Mouse (Mus musculus) adrenal gland, postnatal 14 days (tissue): ENCODE data around the gene Tcap. TPM values are rescaled to one million over a fixed set of nuclear protein-coding genes. Genes with fewer than 3 reads are reported as not detected.

Source experiments
- DNase-seq: peaks from one replicate; pipeline ENCODE4 v3.0.0; 2021; ENCODE audit warnings: mixed read lengths
- long read RNA-seq, 2 experiments: library from polyadenylated mRNA; stranded (forward); transcript quantifications; one replicate each; pipeline ENCODE4 v2.0.0; 2021
- total RNA-seq: library from RNA; stranded (reverse); gene quantifications from 2 replicates; pipeline ENCODE4 v1.2.3, GENCODE M21; 2021

Tcap gene
- 0.48 and 0.53 TPM in 2 replicates for total RNA-seq
- long read RNA-seq, experiment 1, partial matches to known transcripts: 0 of 1 reads
- long read RNA-seq, experiment 1, other reads (novel, unspliced or antisense): 0 of 1 reads
- long read RNA-seq, experiment 2, partial matches to known transcripts: 0 of 1 reads
- long read RNA-seq, experiment 2, other reads (novel, unspliced or antisense): 0 of 1 reads

GRCm38 (mm10) chr11:98383261-98384030 lies at the start of gene Tcap:
TSS of gene Tcap (plus strand) at chr11:98383811.
- no peak for DNase-seq

GRCm38 (mm10) chr11:98333981-98334741 lies 49.5 kb upstream of the Tcap start:
- no peak for DNase-seq

GRCm38 (mm10) chr11:98335250-98335649 lies 48.4 kb upstream of the Tcap start:
- no peak for DNase-seq

- no peak for DNase-seq
Measured at GRCm38 (mm10) chr11:98336245-98337107, 47.1 kb upstream of the Tcap start.

GRCm38 (mm10) chr11:98338507-98338961 lies 45.1 kb upstream of the Tcap start:
- peak; percentile 65 for DNase-seq

- DNase-seq: no peak
Measured at GRCm38 (mm10) chr11:98339071-98339501, 44.5 kb upstream of the Tcap start.

- no peak for DNase-seq
Measured at GRCm38 (mm10) chr11:98339679-98340287, 43.8 kb upstream of the Tcap start.

GRCm38 (mm10) chr11:98340597-98340996 lies 43.0 kb upstream of the Tcap start:
- no peak for DNase-seq

GRCm38 (mm10) chr11:98341174-98341573 lies 42.4 kb upstream of the Tcap start:
- no peak for DNase-seq

GRCm38 (mm10) chr11:98342000-98342945 lies 41.3 kb upstream of the Tcap start:
- DNase-seq: peak; percentile 94

- peak; percentile 87 for DNase-seq
Measured at GRCm38 (mm10) chr11:98345253-98345652, 38.4 kb upstream of the Tcap start.

GRCm38 (mm10) chr11:98346168-98346567 lies 37.4 kb upstream of the Tcap start:
- DNase-seq: no peak

GRCm38 (mm10) chr11:98347385-98348082 lies 36.1 kb upstream of the Tcap start:
- no peak for DNase-seq

- peak; percentile 76 for DNase-seq
Measured at GRCm38 (mm10) chr11:98348083-98348961, 35.3 kb upstream of the Tcap start, which contains the start of gene Ppp1r1b. TSS of gene Ppp1r1b (plus strand) at chr11:98348404.

- no peak for DNase-seq
Measured at GRCm38 (mm10) chr11:98349308-98349707, 34.3 kb upstream of the Tcap start.

GRCm38 (mm10) chr11:98352272-98352990 lies 31.2 kb upstream of the Tcap start:
- no peak for DNase-seq

- no peak for DNase-seq
Measured at GRCm38 (mm10) chr11:98353651-98354211, 29.9 kb upstream of the Tcap start.
